Mouse (Mus musculus): ENCODE results near the gene Proser2. TPM values are rescaled to one million over a fixed set of nuclear protein-coding genes. Genes with fewer than 3 reads are reported as not detected.

Proser2 gene
- total RNA-seq (2023), result 0.18 TPM in 1 of 2 replicates, not detected in the other

GRCm38 (mm10) chr2:6129555-6130355 lies at the start of gene Proser2:
Gene Proser2, minus strand, starts transcription at chr2:6130211.

Other genes starting within 250 kb of the Proser2 start
- 12.6 and 13.1 TPM in 2 replicates for gene Sec61a2, start 234.8 kb downstream of the Proser2 start, total RNA-seq (2023)
- 0.09 and 0.25 TPM in 2 replicates for gene Dhtkd1, start 187.4 kb downstream of the Proser2 start, total RNA-seq (2023)
- 44.7 and 54.4 TPM in 2 replicates for gene Upf2, start 178.7 kb downstream of the Proser2 start, total RNA-seq (2023)
- gene Echdc3, start 82.8 kb upstream of the Proser2 start, total RNA-seq (2023), result 0.60 TPM in 1 of 2 replicates, not detected in the other
- gene Usp6nl, start 192.5 kb upstream of the Proser2 start, total RNA-seq (2023), result 5.3 and 7.6 TPM in 2 replicates

All from neutrophil, adult 65 days (primary cell).